Mouse (Mus musculus): ENCODE results near the gene Tanc1. TPM values are rescaled to one million over a fixed set of nuclear protein-coding genes. Genes with fewer than 3 reads are reported as not detected.

The Tanc1 gene
- polyA plus RNA-seq, 1 experiment, result 7.2 TPM

- no peak for TF ChIP-seq POLR2A (IDR thresholded peaks at IDR 0.05; ENCODE audit: borderline replicate concordance, extremely low read depth, insufficient read depth, insufficient read length, poor library complexity, severe bottlenecking)
- peak; percentile 53 for DNase-seq (ENCODE audit: low read depth)
Observed at GRCm38 (mm10) chr2:59655471-59655870, 43.6 kb downstream of the Tanc1 start.

- no peak for TF ChIP-seq CTCF (IDR thresholded peaks at IDR 0.05; ENCODE audit: borderline replicate concordance, extremely low read depth, insufficient read depth, insufficient read length)
- TF ChIP-seq POLR2A (IDR thresholded peaks at IDR 0.05; ENCODE audit: borderline replicate concordance, extremely low read depth, insufficient read depth, insufficient read length, poor library complexity, severe bottlenecking), result no peak
- no peak for DNase-seq (ENCODE audit: low read depth)
Observed at GRCm38 (mm10) chr2:59656680-59657079, 44.8 kb downstream of the Tanc1 start.

GRCm38 (mm10) chr2:59659686-59660085, 47.8 kb downstream of the Tanc1 start:
- DNase-seq (ENCODE audit: low read depth), result no peak
- TF ChIP-seq POLR2A (IDR thresholded peaks at IDR 0.05; ENCODE audit: borderline replicate concordance, extremely low read depth, insufficient read depth, insufficient read length, poor library complexity, severe bottlenecking) (no peak), CTCF (IDR thresholded peaks at IDR 0.05; ENCODE audit: borderline replicate concordance, extremely low read depth, insufficient read depth, insufficient read length) (no peak)

- no peak for TF ChIP-seq POLR2A (IDR thresholded peaks at IDR 0.05; ENCODE audit: borderline replicate concordance, extremely low read depth, insufficient read depth, insufficient read length, poor library complexity, severe bottlenecking)
- no peak for TF ChIP-seq CTCF (IDR thresholded peaks at IDR 0.05; ENCODE audit: borderline replicate concordance, extremely low read depth, insufficient read depth, insufficient read length)
- peak; percentile 58 for DNase-seq (ENCODE audit: low read depth)
Observed at GRCm38 (mm10) chr2:59660891-59661805, 49.3 kb downstream of the Tanc1 start.

- peak; percentile 58 for DNase-seq (ENCODE audit: low read depth)
- TF ChIP-seq CTCF (IDR thresholded peaks at IDR 0.05; ENCODE audit: borderline replicate concordance, extremely low read depth, insufficient read depth, insufficient read length) (no peak), POLR2A (IDR thresholded peaks at IDR 0.05; ENCODE audit: borderline replicate concordance, extremely low read depth, insufficient read depth, insufficient read length, poor library complexity, severe bottlenecking) (no peak)
Observed at GRCm38 (mm10) chr2:59664803-59665567, 53.1 kb downstream of the Tanc1 start.

GRCm38 (mm10) chr2:59666533-59666932, 54.7 kb downstream of the Tanc1 start:
- TF ChIP-seq POLR2A (IDR thresholded peaks at IDR 0.05; ENCODE audit: borderline replicate concordance, extremely low read depth, insufficient read depth, insufficient read length, poor library complexity, severe bottlenecking), result no peak
- TF ChIP-seq CTCF (IDR thresholded peaks at IDR 0.05; ENCODE audit: borderline replicate concordance, extremely low read depth, insufficient read depth, insufficient read length), result no peak
- no peak for DNase-seq (ENCODE audit: low read depth)

GRCm38 (mm10) chr2:59670087-59671060, 58.5 kb downstream of the Tanc1 start:
- TF ChIP-seq POLR2A (IDR thresholded peaks at IDR 0.05; ENCODE audit: borderline replicate concordance, extremely low read depth, insufficient read depth, insufficient read length, poor library complexity, severe bottlenecking) (no peak), CTCF (IDR thresholded peaks at IDR 0.05; ENCODE audit: borderline replicate concordance, extremely low read depth, insufficient read depth, insufficient read length) (no peak)
- no peak for DNase-seq (ENCODE audit: low read depth)

- DNase-seq (ENCODE audit: low read depth), result no peak
- TF ChIP-seq POLR2A (IDR thresholded peaks at IDR 0.05; ENCODE audit: borderline replicate concordance, extremely low read depth, insufficient read depth, insufficient read length, poor library complexity, severe bottlenecking) (no peak), CTCF (IDR thresholded peaks at IDR 0.05; ENCODE audit: borderline replicate concordance, extremely low read depth, insufficient read depth, insufficient read length) (no peak)
Observed at GRCm38 (mm10) chr2:59671671-59672070, 59.8 kb downstream of the Tanc1 start.

- no peak for TF ChIP-seq POLR2A (IDR thresholded peaks at IDR 0.05; ENCODE audit: borderline replicate concordance, extremely low read depth, insufficient read depth, insufficient read length, poor library complexity, severe bottlenecking)
- no peak for TF ChIP-seq CTCF (IDR thresholded peaks at IDR 0.05; ENCODE audit: borderline replicate concordance, extremely low read depth, insufficient read depth, insufficient read length)
- no peak for DNase-seq (ENCODE audit: low read depth)
Observed at GRCm38 (mm10) chr2:59672086-59672485, 60.2 kb downstream of the Tanc1 start.

GRCm38 (mm10) chr2:59672686-59673085, 60.8 kb downstream of the Tanc1 start:
- TF ChIP-seq CTCF (IDR thresholded peaks at IDR 0.05; ENCODE audit: borderline replicate concordance, extremely low read depth, insufficient read depth, insufficient read length), result no peak
- TF ChIP-seq POLR2A (IDR thresholded peaks at IDR 0.05; ENCODE audit: borderline replicate concordance, extremely low read depth, insufficient read depth, insufficient read length, poor library complexity, severe bottlenecking), result no peak
- DNase-seq (ENCODE audit: low read depth), result no peak

Data from brain, embryonic 14.5 days (tissue).